Mouse (Mus musculus) megakaryocyte-erythroid progenitor cell, adult 5-6 weeks (primary cell): Measurements from ENCODE around the gene Mysm1. TPM values are rescaled to one million over a fixed set of nuclear protein-coding genes. Genes with fewer than 3 reads are reported as not detected.

ENCODE experiments used
- ATAC-seq: replicated peaks from 2 replicates; pipeline ENCODE4 v1.8.0; 2016; ENCODE audit warnings: mild to moderate bottlenecking, inconsistent platforms; ENCODE audit not compliant: severe bottlenecking, poor library complexity, low FRiP score, low TSS enrichment
- total RNA-seq, 2 experiments: library from RNA; stranded (forward) in 1 of 2; stranded (reverse) in 1 of 2; fragments of 200-1000, 215-1000 nt in 1 of 2; fragments of >200 nt in 1 of 2; fragmentation: Nextera tagmentation in 1 of 2; gene quantifications; 2 replicates each; pipeline ENCODE4 v1.2.3; 2014 to 2017

Gene Mysm1
- total RNA-seq, 2 experiments from 2014 or later, result 25.6 to 42.5 TPM

DNA sequence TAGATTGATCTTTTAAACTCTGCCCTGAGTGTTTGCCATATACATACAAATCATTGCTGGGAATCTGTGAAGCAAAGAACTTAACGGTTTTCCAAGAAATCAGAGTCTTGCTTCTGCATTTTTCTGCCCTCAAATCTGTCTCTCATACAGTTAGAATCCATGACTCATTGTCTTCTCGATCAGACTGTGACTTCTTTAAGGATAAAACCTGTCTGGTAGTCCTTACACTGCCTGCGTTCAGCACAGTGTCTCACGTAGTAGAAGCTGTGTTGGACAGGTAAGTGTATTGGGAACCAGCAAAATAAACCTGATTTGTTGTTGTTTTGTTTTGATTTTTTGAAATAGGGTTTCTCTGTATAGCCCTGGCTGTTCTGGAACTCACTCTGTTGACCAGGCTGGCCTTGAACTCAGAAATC is 608 bp upstream of the Mysm1 start:
- ATAC-seq, result no peak

DNA sequence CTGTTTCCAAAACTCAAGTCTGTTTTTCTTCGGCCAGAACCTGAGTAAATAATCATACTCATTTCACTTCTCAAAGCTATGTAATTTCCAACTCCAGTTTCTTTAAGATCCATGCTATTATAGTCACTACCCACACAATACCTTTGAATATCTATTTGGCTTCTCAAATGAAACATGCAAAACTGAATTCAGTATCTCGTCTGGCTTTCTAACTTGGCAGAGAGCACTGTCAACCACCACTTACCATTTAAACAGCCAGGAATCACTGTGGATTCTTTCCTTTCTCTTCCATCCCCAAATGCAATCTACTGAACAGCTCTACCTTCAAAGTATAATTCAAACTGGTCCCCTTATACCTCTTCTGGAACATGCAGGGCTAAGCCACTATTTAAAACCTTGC is 5.6 kb downstream of the Mysm1 start:
- ATAC-seq, result no peak

DNA sequence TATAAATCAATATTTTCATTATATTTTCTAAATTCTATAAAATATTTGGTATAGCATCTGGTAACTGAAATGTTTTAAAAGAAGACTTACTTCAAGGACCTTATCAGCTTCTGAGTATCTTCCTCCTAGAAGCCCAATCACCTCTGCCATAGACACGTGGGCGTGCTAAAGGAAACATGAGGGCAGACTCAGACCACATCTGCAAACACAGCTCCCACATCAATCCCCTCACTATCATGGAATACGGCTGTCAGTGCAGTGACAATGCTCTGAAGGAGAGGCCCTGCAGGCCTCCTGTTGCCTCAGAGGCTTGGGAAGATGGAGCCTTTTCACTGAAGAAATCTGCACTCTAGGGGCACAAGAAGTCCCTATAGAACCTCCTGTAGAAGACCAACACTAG is 26.1 kb downstream of the Mysm1 start:
- ATAC-seq, result no peak

DNA sequence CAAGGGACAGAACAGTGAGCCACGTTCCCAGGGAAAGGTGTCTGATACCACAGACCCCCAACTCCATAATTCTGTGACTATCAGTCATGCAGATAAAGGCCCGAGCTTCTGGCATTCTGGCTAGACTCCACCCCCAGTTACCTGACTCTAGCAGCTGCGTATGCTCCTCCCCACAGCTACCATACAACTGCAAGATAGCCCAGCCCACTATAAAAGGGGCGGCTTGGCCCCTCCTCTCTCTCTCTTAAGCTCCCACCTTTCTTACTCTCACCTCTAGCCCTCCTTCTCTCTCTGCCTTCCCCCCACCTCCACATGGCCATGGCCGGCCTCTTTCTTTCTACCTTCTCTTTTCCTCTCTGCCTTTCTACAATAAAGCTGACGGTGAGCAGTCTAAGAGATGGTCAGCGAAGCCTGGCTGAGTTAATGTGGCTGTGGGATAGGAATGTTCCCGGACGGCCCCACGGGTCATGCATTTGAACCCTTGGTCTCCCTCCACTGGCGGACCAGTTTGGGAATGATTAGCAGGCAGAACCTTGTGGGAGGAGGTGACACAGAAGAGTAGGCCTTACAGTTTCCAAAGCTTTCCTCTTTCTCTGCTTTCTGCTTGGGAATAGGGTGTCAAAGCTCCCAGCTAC is 37.6 kb downstream of the Mysm1 start:
- no peak for ATAC-seq

DNA sequence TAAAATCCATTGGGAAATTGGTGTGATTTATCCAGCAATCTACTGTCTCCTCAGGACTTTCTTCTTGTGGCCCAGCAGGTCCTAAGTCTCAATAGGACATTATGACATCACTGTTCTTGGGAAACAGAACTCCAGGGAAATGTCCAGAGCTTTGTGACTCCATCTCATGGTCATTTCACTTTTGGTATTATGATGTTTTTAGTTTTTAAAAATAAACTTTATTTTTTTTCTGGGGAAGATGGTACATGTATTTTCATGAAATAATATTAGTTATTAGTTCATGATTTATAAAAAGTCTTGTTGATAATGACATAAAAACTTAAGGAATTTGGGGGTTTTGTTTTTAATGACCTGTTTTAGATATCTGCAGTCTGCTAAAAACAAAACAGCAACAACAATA is 50.2 kb downstream of the Mysm1 start, which contains the start of gene Eqtn:
Eqtn (minus strand) TSS at position 101 of the 400 bp plus-strand sequence.
- no peak for ATAC-seq

DNA sequence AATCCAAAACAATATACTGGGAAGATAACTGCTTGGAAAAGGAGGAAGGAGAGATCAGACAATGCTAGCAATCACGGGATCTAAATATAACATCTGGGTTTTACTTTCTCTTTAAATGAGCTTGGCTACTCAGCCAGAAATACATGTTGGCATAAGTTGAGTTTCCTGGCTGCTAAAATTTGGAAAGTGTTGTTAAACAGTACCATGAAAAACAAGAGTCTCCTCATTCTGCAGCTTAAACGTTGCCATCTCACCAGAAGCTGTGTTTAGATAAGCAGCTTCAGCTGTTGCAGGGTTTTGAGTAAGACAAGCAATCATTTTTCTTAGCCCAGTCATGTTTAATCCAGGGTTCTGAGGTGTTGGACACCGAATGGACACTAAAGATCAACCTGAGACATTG is 77.1 kb downstream of the Mysm1 start:
- peak; percentile 76 for ATAC-seq

DNA sequence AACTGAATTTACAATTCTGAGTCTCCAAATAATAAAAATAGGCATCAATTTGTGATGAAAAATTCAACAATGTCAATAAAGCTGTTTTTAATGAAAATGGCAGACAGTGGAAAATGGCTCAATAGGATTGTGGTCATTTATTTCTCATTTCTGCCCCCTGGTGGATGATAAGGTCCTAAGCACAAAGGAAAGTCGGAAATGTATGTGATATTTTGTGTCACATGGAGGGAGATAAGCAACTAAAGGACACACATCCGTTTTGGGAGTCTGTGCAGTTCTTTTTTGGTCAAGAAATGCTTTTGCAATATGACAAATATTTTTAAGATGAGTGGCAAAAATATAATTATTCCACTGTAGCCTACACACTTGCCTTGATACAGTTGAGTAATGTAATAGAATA is 78.2 kb downstream of the Mysm1 start:
- ATAC-seq, result peak; percentile 82; the same call in 1 of the 2 replicates

Other genes starting within 250 kb of the Mysm1 start
- 0.46 and 4.6 TPM in 2 replicates for gene Tek, start 239.8 kb downstream of the Mysm1 start, total RNA-seq (2014; fragmentation: Nextera tagmentation)
- gene Tek, start 239.8 kb downstream of the Mysm1 start, total RNA-seq (2017), result 2.0 and 9.5 TPM in 2 replicates
- not detected in 2 replicates for gene Eqtn, start 50.3 kb downstream of the Mysm1 start, total RNA-seq (2014; fragmentation: Nextera tagmentation)
- gene Eqtn, start 50.3 kb downstream of the Mysm1 start, total RNA-seq (2017), result 0.50 TPM in 1 of 2 replicates, not detected in the other
- gene Jun, start 73.1 kb upstream of the Mysm1 start, total RNA-seq (2014; fragmentation: Nextera tagmentation), result 14.9 and 15.6 TPM in 2 replicates
- 167 and 256 TPM in 2 replicates for gene Jun, start 73.1 kb upstream of the Mysm1 start, total RNA-seq (2017)